26 mouse cellular contexts compared by ENCODE assay signal in genomic region chr6:42631395-42631794, GRCm38 (mm10). TPM values are rescaled to one million over a fixed set of nuclear protein-coding genes. Genes with fewer than 3 reads are reported as not detected.
DNase-seq lines count a peak whose midpoint lies in the region; ATAC-seq and TF ChIP-seq lines count a peak whose summit lies in the region.
"Had no signal": no experiment of that assay in that cellular context is flagged by ENCODE, and none has a peak within 500 bp of the region (broad histone marks: within the 10 kb centered on the region; RNA-seq: fewer than 3 reads in every experiment).

No protein-coding gene starts in this region.

- no peaks in the 10 kb centered on the region for H3K9me3 ChIP-seq in forebrain, postnatal 0 days (ENCODE audit: low read length)
- H3K9me3 ChIP-seq in forebrain, embryonic 13.5 days (replicated peaks): no peaks in the 10 kb centered on the region
- no peaks in the 10 kb centered on the region for H3K9me3 ChIP-seq in kidney, postnatal 0 days (replicated peaks; ENCODE audit: low read length)
- H3K9me3 ChIP-seq in kidney, embryonic 14.5 days (ENCODE audit: control insufficient read depth, low read length): no peaks in the 10 kb centered on the region
- H3K9me3 ChIP-seq in midbrain, postnatal 0 days (ENCODE audit: low read length): no peaks in the 10 kb centered on the region
- H3K9me3 ChIP-seq in midbrain, embryonic 16.5 days (replicated peaks; ENCODE audit: control insufficient read depth, low read length, poor library complexity, severe bottlenecking): no peaks in the 10 kb centered on the region
- H3K9me3 ChIP-seq: embryonic facial prominence, embryonic 12.5 days; limb, embryonic 13.5 days; midbrain, embryonic 10.5 days; neural tube, embryonic 12.5 days had no signal

- H3K27me3 ChIP-seq in forebrain, postnatal 0 days (ENCODE audit: insufficient read depth, low read length): no peaks in the 10 kb centered on the region
- no peaks in the 10 kb centered on the region for H3K27me3 ChIP-seq in forebrain, embryonic 13.5 days
- H3K27me3 ChIP-seq in kidney, postnatal 0 days (ENCODE audit: insufficient read depth, low read length): no peaks in the 10 kb centered on the region
- no peaks in the 10 kb centered on the region for H3K27me3 ChIP-seq in kidney, embryonic 14.5 days (ENCODE audit: control insufficient read depth, insufficient read depth, low read length)
- no peaks in the 10 kb centered on the region for H3K27me3 ChIP-seq in midbrain, postnatal 0 days (ENCODE audit: insufficient read depth, low read length)
- no peaks in the 10 kb centered on the region for H3K27me3 ChIP-seq in midbrain, embryonic 16.5 days (ENCODE audit: control insufficient read depth, insufficient read depth, low read depth, low read length)
- H3K27me3 ChIP-seq: embryonic facial prominence, embryonic 12.5 days; limb, embryonic 13.5 days; neural tube, embryonic 12.5 days had no signal

- WGBS in forebrain, postnatal 0 days: 76% methylated on average over 4 of the region's 4 CpGs
- 72% methylated on average over 4 of the region's 4 CpGs for WGBS in forebrain, embryonic 13.5 days
- 75% methylated on average over 4 of the region's 4 CpGs for WGBS in kidney, postnatal 0 days
- 77% methylated on average over 4 of the region's 4 CpGs for WGBS in kidney, embryonic 14.5 days
- WGBS in midbrain, postnatal 0 days: 76% methylated on average over 4 of the region's 4 CpGs
- WGBS in midbrain, embryonic 16.5 days: 76% methylated on average over 4 of the region's 4 CpGs

- no peaks in the 10 kb centered on the region for H3K36me3 ChIP-seq in forebrain, postnatal 0 days (ENCODE audit: insufficient read depth)
- H3K36me3 ChIP-seq in forebrain, embryonic 13.5 days (ENCODE audit: poor library complexity, severe bottlenecking): no peaks in the 10 kb centered on the region
- no peaks in the 10 kb centered on the region for H3K36me3 ChIP-seq in kidney, postnatal 0 days (ENCODE audit: insufficient read depth, low read length)
- no peaks in the 10 kb centered on the region for H3K36me3 ChIP-seq in kidney, embryonic 14.5 days (ENCODE audit: control insufficient read depth, insufficient read depth, low read length)
- H3K36me3 ChIP-seq in midbrain, postnatal 0 days (ENCODE audit: insufficient read depth, low read length): no peaks in the 10 kb centered on the region
- H3K36me3 ChIP-seq in midbrain, embryonic 16.5 days (ENCODE audit: control insufficient read depth, insufficient read depth, low read length): no peaks in the 10 kb centered on the region
- H3K36me3 ChIP-seq: embryonic facial prominence, embryonic 12.5 days; limb, embryonic 13.5 days; midbrain, embryonic 10.5 days; neural tube, embryonic 12.5 days had no signal

- DNase-seq in forebrain, postnatal 0 days: no peak
- no peak for DNase-seq in kidney, postnatal 0 days (ENCODE audit: low spot score)
- no peak for DNase-seq in midbrain, postnatal 0 days (ENCODE audit: low spot score)
- DNase-seq in testis, postnatal 10 days (ENCODE audit: low spot score): no peak
- DNase-seq: cerebellum, adult 8-10 months; kidney, adult 8-10 months; kidney, postnatal 4 days; lung, postnatal 4 days; right cerebral cortex, postnatal 4 days; thymus, postnatal 14 days had no signal

- ATAC-seq in forebrain, postnatal 0 days: no peak
- ATAC-seq in forebrain, embryonic 13.5 days: no peak
- ATAC-seq in kidney, postnatal 0 days (replicated peaks; ENCODE audit: low FRiP score, low read depth): no peak
- no peak for ATAC-seq in kidney, embryonic 14.5 days (ENCODE audit: low FRiP score, low TSS enrichment)
- no peak for ATAC-seq in midbrain, postnatal 0 days (ENCODE audit: low FRiP score)
- ATAC-seq in midbrain, embryonic 16.5 days: no peak
- no peak for ATAC-seq in erythroblast, adult 5-6 weeks (replicated peaks; ENCODE audit: low FRiP score, poor library complexity, severe bottlenecking)

- no peak overlapping the region for H3K4me2 ChIP-seq in forebrain, postnatal 0 days (ENCODE audit: low read depth)
- no peak overlapping the region for H3K4me2 ChIP-seq in forebrain, embryonic 13.5 days
- no peak overlapping the region for H3K4me2 ChIP-seq in kidney, postnatal 0 days (ENCODE audit: low read length)
- H3K4me2 ChIP-seq in kidney, embryonic 14.5 days (replicated peaks; ENCODE audit: low read depth, low read length): no peak overlapping the region
- no peak overlapping the region for H3K4me2 ChIP-seq in midbrain, postnatal 0 days (ENCODE audit: low read depth, low read length, poor library complexity, severe bottlenecking)
- no peak overlapping the region for H3K4me2 ChIP-seq in midbrain, embryonic 16.5 days (ENCODE audit: low read length)
- H3K4me2 ChIP-seq: embryonic facial prominence, embryonic 12.5 days; limb, embryonic 13.5 days; neural tube, embryonic 12.5 days had no signal

- H3K9ac ChIP-seq in forebrain, postnatal 0 days: no peak overlapping the region
- H3K9ac ChIP-seq in forebrain, embryonic 13.5 days: no peak overlapping the region
- no peak overlapping the region for H3K9ac ChIP-seq in kidney, postnatal 0 days (ENCODE audit: low read depth, low read length)
- H3K9ac ChIP-seq in kidney, embryonic 14.5 days (ENCODE audit: low read depth, low read length): no peak overlapping the region
- H3K9ac ChIP-seq in midbrain, postnatal 0 days (replicated peaks; ENCODE audit: low read length, poor library complexity, severe bottlenecking): no peak overlapping the region
- no peak overlapping the region for H3K9ac ChIP-seq in midbrain, embryonic 16.5 days (ENCODE audit: low read depth, low read length)
- H3K9ac ChIP-seq: embryonic facial prominence, embryonic 12.5 days; limb, embryonic 13.5 days; neural tube, embryonic 12.5 days had no signal

- TF ChIP-seq CTCF in forebrain, postnatal 0 days (IDR thresholded peaks at IDR 0.05; ENCODE audit: low read depth): peak; percentile 29
- TF ChIP-seq CTCF in kidney, postnatal 0 days (IDR thresholded peaks at IDR 0.05; ENCODE audit: low read depth): peak; percentile 44
- TF ChIP-seq CTCF in midbrain, postnatal 0 days (IDR thresholded peaks at IDR 0.05): peak; percentile 36; the same call in 1 of the 2 replicates

- H3K4me3 ChIP-seq in forebrain, postnatal 0 days (ENCODE audit: low read depth, low read length): no peak overlapping the region
- no peak overlapping the region for H3K4me3 ChIP-seq in forebrain, embryonic 13.5 days
- H3K4me3 ChIP-seq in kidney, postnatal 0 days (replicated peaks; ENCODE audit: low read depth, low read length): no peak overlapping the region
- no peak overlapping the region for H3K4me3 ChIP-seq in kidney, embryonic 14.5 days (ENCODE audit: low read length)
- no peak overlapping the region for H3K4me3 ChIP-seq in midbrain, postnatal 0 days (ENCODE audit: low read depth, low read length)
- H3K4me3 ChIP-seq in midbrain, embryonic 16.5 days (ENCODE audit: low read depth, low read length): no peak overlapping the region
- H3K4me3 ChIP-seq: embryonic facial prominence, embryonic 12.5 days; limb, embryonic 13.5 days; midbrain, embryonic 10.5 days; neural tube, embryonic 12.5 days had no signal

- H3K4me1 ChIP-seq in forebrain, postnatal 0 days (ENCODE audit: insufficient read depth): no peaks in the 10 kb centered on the region
- no peaks in the 10 kb centered on the region for H3K4me1 ChIP-seq in forebrain, embryonic 13.5 days
- H3K4me1 ChIP-seq in kidney, postnatal 0 days (replicated peaks; ENCODE audit: insufficient read depth, low read length): no peaks in the 10 kb centered on the region
- H3K4me1 ChIP-seq in kidney, embryonic 14.5 days (ENCODE audit: control insufficient read depth, insufficient read depth, low read length): no peaks in the 10 kb centered on the region
- no peaks in the 10 kb centered on the region for H3K4me1 ChIP-seq in midbrain, postnatal 0 days (ENCODE audit: insufficient read depth, low read length)
- no peaks in the 10 kb centered on the region for H3K4me1 ChIP-seq in midbrain, embryonic 16.5 days (ENCODE audit: control insufficient read depth, insufficient read depth, low read length)
- H3K4me1 ChIP-seq: embryonic facial prominence, embryonic 12.5 days; limb, embryonic 13.5 days; midbrain, embryonic 10.5 days; neural tube, embryonic 12.5 days had no signal

- no peak overlapping the region for H3K27ac ChIP-seq in forebrain, postnatal 0 days (ENCODE audit: low read depth, low read length)
- H3K27ac ChIP-seq in forebrain, embryonic 13.5 days: no peak overlapping the region
- H3K27ac ChIP-seq in kidney, postnatal 0 days: no peak overlapping the region
- H3K27ac ChIP-seq in kidney, embryonic 14.5 days (ENCODE audit: low read depth, low read length): no peak overlapping the region
- H3K27ac ChIP-seq in midbrain, postnatal 0 days (ENCODE audit: low read depth, low read length): no peak overlapping the region
- H3K27ac ChIP-seq in midbrain, embryonic 16.5 days (ENCODE audit: low read length): no peak overlapping the region
- H3K27ac ChIP-seq: embryonic facial prominence, embryonic 12.5 days; limb, embryonic 13.5 days; midbrain, embryonic 10.5 days; neural tube, embryonic 12.5 days had no signal

RNA-seq across cellular contexts. Expression of gene Tcaf2, which starts 13.7 kb away (rescaled TPM):
- 2.0 and 2.4 TPM in 2 replicates for total RNA-seq in forebrain, postnatal 0 days (2014; rRNA removed)
- 0.57 and 1.2 TPM in 2 replicates for polyA plus RNA-seq in forebrain, postnatal 0 days (2015; fragmentation: Nextera tagmentation; extraction: Ambion mirVana)
- 1.4 and 1.9 TPM in 2 replicates for polyA plus RNA-seq in forebrain, embryonic 13.5 days (2015; fragmentation: Nextera tagmentation; extraction: Ambion mirVana)
- polyA plus RNA-seq in kidney, postnatal 0 days (2015; fragmentation: Nextera tagmentation; extraction: Ambion mirVana): 3.0 and 3.2 TPM in 2 replicates
- polyA plus RNA-seq in kidney, embryonic 14.5 days (2014; fragmentation: Nextera tagmentation; extraction: Ambion mirVana): 1.9 and 2.9 TPM in 2 replicates
- total RNA-seq in midbrain, postnatal 0 days (2014; rRNA removed): 3.1 and 4.7 TPM in 2 replicates
- 1.5 and 1.8 TPM in 2 replicates for polyA plus RNA-seq in midbrain, postnatal 0 days (2015; fragmentation: Nextera tagmentation; extraction: Ambion mirVana)
- polyA plus RNA-seq in midbrain, embryonic 16.5 days (2015; fragmentation: Nextera tagmentation; extraction: Ambion mirVana): 1.8 and 2.2 TPM in 2 replicates
- not detected in 2 replicates for total RNA-seq in erythroblast, adult 5-6 weeks (2015; ENCODE audit: low replicate concordance)
- total RNA-seq in erythroblast, adult 5-6 weeks (2017; ENCODE audit: low replicate concordance): not detected in 2 replicates

RNA-seq across cellular contexts. Expression of gene Tcaf3, which starts 33.9 kb away (rescaled TPM):
- total RNA-seq in forebrain, postnatal 0 days (2014; rRNA removed): not detected in 2 replicates
- polyA plus RNA-seq in forebrain, postnatal 0 days (2015; fragmentation: Nextera tagmentation; extraction: Ambion mirVana): not detected in 2 replicates
- 0.06 TPM in 1 of 2 replicates, not detected in the other for polyA plus RNA-seq in forebrain, embryonic 13.5 days (2015; fragmentation: Nextera tagmentation; extraction: Ambion mirVana)
- not detected in 2 replicates for polyA plus RNA-seq in kidney, postnatal 0 days (2015; fragmentation: Nextera tagmentation; extraction: Ambion mirVana)
- not detected in 2 replicates for polyA plus RNA-seq in kidney, embryonic 14.5 days (2014; fragmentation: Nextera tagmentation; extraction: Ambion mirVana)
- not detected in 2 replicates for total RNA-seq in midbrain, postnatal 0 days (2014; rRNA removed)
- not detected in 2 replicates for polyA plus RNA-seq in midbrain, postnatal 0 days (2015; fragmentation: Nextera tagmentation; extraction: Ambion mirVana)
- not detected in 2 replicates for polyA plus RNA-seq in midbrain, embryonic 16.5 days (2015; fragmentation: Nextera tagmentation; extraction: Ambion mirVana)
- not detected in 2 replicates for total RNA-seq in erythroblast, adult 5-6 weeks (2015; ENCODE audit: low replicate concordance)
- 0.42 TPM in 1 of 2 replicates, not detected in the other for total RNA-seq in erythroblast, adult 5-6 weeks (2017; ENCODE audit: low replicate concordance)
- total RNA-seq: adrenal gland, postnatal 36 days; ES-E14; gastrocnemius, adult 8-10 months; hematopoietic stem cell, adult 5-6 weeks; layer of hippocampus, postnatal 10 days; left cerebral cortex, postnatal 14 days had no signal
- polyA plus RNA-seq: embryonic facial prominence, embryonic 12.5 days; heart, embryonic 14.5 days; limb, embryonic 13.5 days; liver, embryonic 16.5 days; midbrain, embryonic 10.5 days; neural tube, embryonic 12.5 days had no signal
